Mouse (Mus musculus) midbrain, embryonic 11.5 days (tissue): Measurements from ENCODE around the gene Fabp3. TPM values are rescaled to one million over a fixed set of nuclear protein-coding genes. Genes with fewer than 3 reads are reported as not detected.
A peak's percentile ranks its signal among the peaks of the same experiment; 100 is the strongest.

Experiments used
- ATAC-seq: fragments of 200-750 bp; cut with Nextera tagmentation; 2 replicates; pipeline ENCODE4 v1.8.0; 2017; ENCODE audit warnings: moderate TSS enrichment, moderate library complexity; ENCODE audit not compliant: low FRiP score
- DNase-seq: peaks from one replicate; pipeline ENCODE4 v3.0.0; 2015; ENCODE audit warnings: low spot score; ENCODE audit errors: missing footprints
- H3K27ac ChIP-seq: fragments of 300-500 bp; sonication (generic); 2 replicates; pipeline ENCODE4 v1.5.1; 2014; ENCODE audit warnings: low read depth, low read length
- H3K27me3 ChIP-seq: fragments of 300-500 bp; sonication (generic); 2 replicates; pipeline ENCODE4 v1.6.1; 2014; ENCODE audit warnings: mild to moderate bottlenecking, low read length, moderate library complexity, mixed read lengths; ENCODE audit not compliant: control insufficient read depth, insufficient read depth
- H3K36me3 ChIP-seq: fragments of 300-500 bp; sonication (generic); 2 replicates; pipeline ENCODE4 v1.6.1; 2014; ENCODE audit warnings: mild to moderate bottlenecking, low read length, moderate library complexity, mixed read lengths; ENCODE audit not compliant: control insufficient read depth, insufficient read depth
- H3K4me1 ChIP-seq: fragments of 300-500 bp; sonication (generic); 2 replicates; pipeline ENCODE4 v1.6.1; 2014; ENCODE audit warnings: low read length; ENCODE audit not compliant: control insufficient read depth, insufficient read depth
- H3K4me2 ChIP-seq: fragments of 300-500 bp; sonication (generic); 2 replicates; pipeline ENCODE4 v1.6.1; 2014; ENCODE audit warnings: mild to moderate bottlenecking, moderate library complexity
- H3K4me3 ChIP-seq: fragments of 300-500 bp; sonication (generic); 2 replicates; pipeline ENCODE4 v1.5.1; 2014; ENCODE audit warnings: low read depth, low read length
- H3K9ac ChIP-seq: fragments of 300-500 bp; sonication (generic); 2 replicates; pipeline ENCODE4 v1.6.1; 2014; ENCODE audit warnings: low read length
- H3K9me3 ChIP-seq: fragments of 300-500 bp; sonication (generic); 2 replicates; pipeline ENCODE4 v1.6.1; 2016; ENCODE audit warnings: low read length; ENCODE audit not compliant: control insufficient read depth
- WGBS: fragments of 180-500 bp; shearing (Covaris S2); extraction: QIAGEN DNeasy Blood & Tissue Kit; methylation state at CpG from one replicate; pipeline ENCODE4 v1.1.7; 2014; 5-methylcytosine and 5-hydroxymethylcytosine counted together
- polyA plus RNA-seq: library from polyadenylated mRNA; unstranded; fragments of >200 nt; fragmentation: Nextera tagmentation; extraction: Ambion mirVana; gene quantifications from 2 replicates; pipeline ENCODE4 v1.2.1, GENCODE M21; 2014

Fabp3 gene
- polyA plus RNA-seq, 1 experiment from 2014 or later = 16.7 TPM

- H3K9ac ChIP-seq = no peak overlapping the region
- H3K27me3 ChIP-seq = no peaks in the 10 kb centered on the region
- H3K4me1 ChIP-seq = peaks cover 12% of the 10 kb centered on the region
- no peak overlapping the region for H3K4me2 ChIP-seq
- no peak overlapping the region for H3K4me3 ChIP-seq
- no peak overlapping the region for H3K27ac ChIP-seq
- DNase-seq (peak; percentile 56), ATAC-seq (no peak)
- WGBS = 83% methylated on average over 6 of the region's 6 CpGs
- no peaks in the 10 kb centered on the region for H3K9me3 ChIP-seq
- H3K36me3 ChIP-seq = no peaks in the 10 kb centered on the region
Measured at GRCm38 (mm10) chr4:130270611-130271347, 37.6 kb upstream of the Fabp3 start.

GRCm38 (mm10) chr4:130273698-130274345 is 34.6 kb upstream of the Fabp3 start:
- Histone ChIP-seq H3K4me1 (peaks cover 14% of the 10 kb centered on the region), H3K27ac (peak overlapping the region; percentile 93), H3K36me3 (no peaks in the 10 kb centered on the region), H3K27me3 (no peaks in the 10 kb centered on the region), H3K4me3 (peak overlapping the region; percentile 61), H3K4me2 (peak overlapping the region; percentile 51), H3K9me3 (no peaks in the 10 kb centered on the region), H3K9ac (peak overlapping the region; percentile 95)
- WGBS = 11% methylated on average over 11 of the region's 12 CpGs
- ATAC-seq = 0 out of 2 replicates have a peak, but pooled peaks have one; percentile 11
- DNase-seq = no peak

GRCm38 (mm10) chr4:130274346-130275015 is 33.9 kb upstream of the Fabp3 start:
- Histone ChIP-seq H3K36me3 (no peaks in the 10 kb centered on the region), H3K9ac (peak overlapping the region; percentile 95), H3K4me3 (peak overlapping the region; percentile 61), H3K4me2 (peak overlapping the region; percentile 51), H3K27ac (peak overlapping the region; percentile 93), H3K4me1 (peaks cover 14% of the 10 kb centered on the region), H3K9me3 (no peaks in the 10 kb centered on the region), H3K27me3 (no peaks in the 10 kb centered on the region)
- under 1% methylated on average over 29 of the region's 29 CpGs for WGBS
- ATAC-seq (peak; percentile 87), DNase-seq (peak; percentile 97)

- ATAC-seq (peak; percentile 54), DNase-seq (peak; percentile 96)
- H3K4me1 ChIP-seq = peaks cover 14% of the 10 kb centered on the region
- H3K36me3 ChIP-seq = no peaks in the 10 kb centered on the region
- H3K9me3 ChIP-seq = no peaks in the 10 kb centered on the region
- no peaks in the 10 kb centered on the region for H3K27me3 ChIP-seq
- H3K27ac ChIP-seq = peak overlapping the region; percentile 93
- peak overlapping the region; percentile 95 for H3K9ac ChIP-seq
- H3K4me2 ChIP-seq = peak overlapping the region; percentile 51
- H3K4me3 ChIP-seq = peak overlapping the region; percentile 61
- WGBS = 1% methylated on average over 62 of the region's 62 CpGs
Measured at GRCm38 (mm10) chr4:130275016-130275822, 33.2 kb upstream of the Fabp3 start.

- no peak overlapping the region for H3K27ac ChIP-seq
- peak overlapping the region; percentile 95 for H3K9ac ChIP-seq
- no peaks in the 10 kb centered on the region for H3K9me3 ChIP-seq
- no peaks in the 10 kb centered on the region for H3K36me3 ChIP-seq
- no peaks in the 10 kb centered on the region for H3K27me3 ChIP-seq
- DNase-seq (peak; percentile 90), ATAC-seq (no peak)
- peak overlapping the region; percentile 61 for H3K4me3 ChIP-seq
- 47% methylated on average over 5 of the region's 5 CpGs for WGBS
- peak overlapping the region; percentile 51 for H3K4me2 ChIP-seq
- H3K4me1 ChIP-seq = peaks cover 14% of the 10 kb centered on the region
Measured at GRCm38 (mm10) chr4:130275823-130276105, 32.6 kb upstream of the Fabp3 start.

GRCm38 (mm10) chr4:130276573-130277176 is 31.7 kb upstream of the Fabp3 start:
- Histone ChIP-seq H3K27me3 (no peaks in the 10 kb centered on the region), H3K27ac (no peak overlapping the region), H3K4me3 (no peak overlapping the region), H3K36me3 (no peaks in the 10 kb centered on the region), H3K4me1 (peaks cover 14% of the 10 kb centered on the region), H3K9me3 (no peaks in the 10 kb centered on the region), H3K4me2 (no peak overlapping the region), H3K9ac (no peak overlapping the region)
- peak; percentile 64 for DNase-seq
- no peak for ATAC-seq
- WGBS = 70% methylated on average over 7 of the region's 7 CpGs

- no peak within 1 kb of the TSS for H3K9ac ChIP-seq
- DNase-seq = peak; percentile 33
- no peaks in the 10 kb centered on the region for H3K9me3 ChIP-seq
- ATAC-seq = no peak
- H3K4me2 ChIP-seq = no peak within 1 kb of the TSS
- H3K27me3 ChIP-seq = no peaks in the 10 kb centered on the region
- WGBS = 74% methylated on average over 2 of the region's 2 CpGs
- H3K27ac ChIP-seq = no peak within 1 kb of the TSS
- H3K36me3 ChIP-seq = no peaks in the 10 kb centered on the region
- no peak within 1 kb of the TSS for H3K4me3 ChIP-seq
- peaks cover 6% of the 10 kb centered on the region for H3K4me1 ChIP-seq
Measured at GRCm38 (mm10) chr4:130279105-130279504, 29.3 kb upstream of the Fabp3 start, which contains the start of gene Serinc2. TSS of gene Serinc2 (minus strand) at chr4:130279205.

- H3K27me3 ChIP-seq = no peaks in the 10 kb centered on the region
- no peak overlapping the region for H3K4me3 ChIP-seq
- 83% methylated on average over 5 of the region's 5 CpGs for WGBS
- no peaks in the 10 kb centered on the region for H3K9me3 ChIP-seq
- no peak overlapping the region for H3K9ac ChIP-seq
- no peaks in the 10 kb centered on the region for H3K36me3 ChIP-seq
- H3K27ac ChIP-seq = no peak overlapping the region
- no peaks in the 10 kb centered on the region for H3K4me1 ChIP-seq
- no peak overlapping the region for H3K4me2 ChIP-seq
- ATAC-seq = no peak
- no peak for DNase-seq
Measured at GRCm38 (mm10) chr4:130282856-130283255, 25.5 kb upstream of the Fabp3 start.
